Mouse (Mus musculus): ENCODE data around the gene Shcbp1. TPM values are rescaled to one million over a fixed set of nuclear protein-coding genes. Genes with fewer than 3 reads are reported as not detected.

Shcbp1 gene
- polyA plus RNA-seq (2012; rRNA removed; ENCODE audit: low replicate concordance) = 0.11 and 1.1 TPM in 2 replicates

DNA sequence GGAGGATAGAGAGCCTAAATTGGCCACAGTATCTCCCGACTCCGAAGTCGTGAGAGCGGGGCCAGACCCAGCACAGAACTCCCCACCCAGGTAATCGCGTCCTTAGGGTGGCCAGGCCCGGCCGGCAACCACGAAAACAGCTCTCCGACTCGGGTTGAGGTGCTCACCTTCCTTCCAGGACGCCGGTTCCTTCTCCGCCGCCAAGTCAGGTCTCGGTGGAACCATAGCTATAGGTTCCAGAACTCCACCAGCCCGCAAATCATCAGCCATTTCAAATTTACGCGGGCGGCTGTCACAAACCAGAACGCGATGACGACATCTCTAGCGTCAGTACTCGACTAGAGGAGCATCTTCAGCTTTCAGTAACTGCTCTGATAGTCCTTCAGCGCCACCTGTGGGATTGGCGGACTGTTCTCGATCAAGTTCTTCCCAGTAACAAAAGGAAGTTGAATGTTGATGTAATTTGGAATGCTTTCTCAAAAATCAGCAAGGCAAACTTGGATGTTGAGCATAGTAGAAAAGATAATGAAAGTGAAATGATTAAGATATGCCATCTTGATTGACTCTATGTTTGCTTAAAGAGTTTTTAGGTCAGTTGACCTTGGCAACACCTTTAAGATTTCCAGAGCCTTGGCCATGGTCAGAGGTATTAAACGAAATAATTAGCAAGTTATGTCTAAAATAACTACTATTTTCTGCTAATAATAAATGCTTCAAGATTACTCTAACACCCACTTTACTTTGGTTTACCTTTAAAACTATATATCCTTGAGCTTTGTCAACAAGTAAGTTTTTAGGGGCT is at the start of gene Shcbp1:
TSS of gene Shcbp1 (minus strand) at position 314 of the 802 bp plus-strand sequence.

Other genes starting within 250 kb of the Shcbp1 start
- 0.49 and 0.88 TPM in 2 replicates for gene Zfp958, start 166.4 kb downstream of the Shcbp1 start, polyA plus RNA-seq (2012; rRNA removed; ENCODE audit: low replicate concordance)

Data from mammary gland, adult 2 months (tissue).